Mouse (Mus musculus) testis, postnatal 14 days (tissue): Measurements from ENCODE around the gene Cinp.

Experiments
- DNase-seq: peaks from one replicate; pipeline ENCODE4 v3.0.0; 2021; ENCODE audit warnings: low spot score

Cinp gene

GRCm38 (mm10) chr12:110889036-110890020 lies at the start of gene Cinp, which contains the start of gene Tecpr2:
Gene Cinp, minus strand, starts transcription at chr12:110889145.
Gene Tecpr2, plus strand, starts transcription at chr12:110889264.
- peak; percentile 99 for DNase-seq

- DNase-seq: no peak
Measured at GRCm38 (mm10) chr12:110937496-110937895, 48.6 kb upstream of the Cinp start.

GRCm38 (mm10) chr12:110935983-110936620 lies 47.2 kb upstream of the Cinp start:
- DNase-seq: peak; percentile 63

- no peak for DNase-seq
Measured at GRCm38 (mm10) chr12:110932820-110933219, 43.9 kb upstream of the Cinp start.

- no peak for DNase-seq
Measured at GRCm38 (mm10) chr12:110921572-110921971, 32.6 kb upstream of the Cinp start.

- DNase-seq: no peak
Measured at GRCm38 (mm10) chr12:110920254-110920653, 31.3 kb upstream of the Cinp start.

GRCm38 (mm10) chr12:110915761-110916160 lies 26.8 kb upstream of the Cinp start:
- DNase-seq: no peak

GRCm38 (mm10) chr12:110909962-110910361 lies 21.0 kb upstream of the Cinp start:
- no peak for DNase-seq

- DNase-seq: no peak
Measured at GRCm38 (mm10) chr12:110907845-110908244, 18.9 kb upstream of the Cinp start.

GRCm38 (mm10) chr12:110903536-110903935 lies 14.6 kb upstream of the Cinp start:
- DNase-seq: no peak

- DNase-seq: no peak
Measured at GRCm38 (mm10) chr12:110902106-110902505, 13.2 kb upstream of the Cinp start.

- DNase-seq: no peak
Measured at GRCm38 (mm10) chr12:110891887-110892286, 2.9 kb upstream of the Cinp start.

- DNase-seq: no peak
Measured at GRCm38 (mm10) chr12:110888606-110889005, 339 bp downstream of the Cinp start.

- DNase-seq: no peak
Measured at GRCm38 (mm10) chr12:110888106-110888505, 839 bp downstream of the Cinp start.

GRCm38 (mm10) chr12:110885251-110885650 lies 3.7 kb downstream of the Cinp start:
- no peak for DNase-seq

- DNase-seq: no peak
Measured at GRCm38 (mm10) chr12:110882291-110882690, 6.7 kb downstream of the Cinp start.

GRCm38 (mm10) chr12:110875351-110875750 lies 13.6 kb downstream of the Cinp start:
- no peak for DNase-seq

GRCm38 (mm10) chr12:110871247-110871646 lies 17.7 kb downstream of the Cinp start:
- no peak for DNase-seq

GRCm38 (mm10) chr12:110870107-110870506 lies 18.8 kb downstream of the Cinp start:
- DNase-seq: no peak

GRCm38 (mm10) chr12:110865989-110866388 lies 23.0 kb downstream of the Cinp start:
- no peak for DNase-seq

- DNase-seq: no peak
Measured at GRCm38 (mm10) chr12:110865571-110865970, 23.4 kb downstream of the Cinp start.

GRCm38 (mm10) chr12:110864008-110864407 lies 24.9 kb downstream of the Cinp start:
- no peak for DNase-seq

- no peak for DNase-seq
Measured at GRCm38 (mm10) chr12:110861256-110861655, 27.7 kb downstream of the Cinp start.
